Mouse (Mus musculus) kidney, embryonic 15.5 days (tissue): ENCODE measurements around the gene Aldh3a2. TPM values are rescaled to one million over a fixed set of nuclear protein-coding genes. Genes with fewer than 3 reads are reported as not detected.
A peak's percentile ranks its signal among the peaks of the same experiment; 100 is the strongest.
"Not testable (repeated sequence)": the region's sequence is repeated elsewhere in the genome, so short reads cannot be mapped to it uniquely, and the experiment has no call there.

Experiments
- ATAC-seq: fragments of 200-750 bp; cut with Nextera tagmentation; replicated peaks from 2 replicates; pipeline ENCODE4 v1.8.0; 2017; ENCODE audit warnings: moderate TSS enrichment; ENCODE audit not compliant: low FRiP score
- H3K27ac ChIP-seq: fragments of 300-500 bp; sonication (generic); 2 replicates; pipeline ENCODE4 v1.5.1; 2015; ENCODE audit warnings: mild to moderate bottlenecking, inconsistent platforms
- H3K27me3 ChIP-seq: fragments of 300-500 bp; sonication (generic); 2 replicates; pipeline ENCODE4 v1.6.1; 2015; ENCODE audit warnings: inconsistent platforms
- H3K36me3 ChIP-seq: fragments of 300-500 bp; sonication (generic); 2 replicates; pipeline ENCODE4 v1.6.1; 2015; ENCODE audit warnings: inconsistent platforms
- H3K4me1 ChIP-seq: fragments of 300-500 bp; sonication (generic); 2 replicates; pipeline ENCODE4 v1.6.1; 2015; ENCODE audit warnings: inconsistent platforms
- H3K4me2 ChIP-seq: fragments of 300-500 bp; sonication (generic); 2 replicates; pipeline ENCODE4 v1.6.1; 2015; ENCODE audit warnings: moderate library complexity, mild to moderate bottlenecking, inconsistent platforms
- H3K4me3 ChIP-seq: fragments of 300-500 bp; sonication (generic); replicated peaks from 2 replicates; pipeline ENCODE4 v1.5.1; 2015; ENCODE audit warnings: mild to moderate bottlenecking, inconsistent platforms
- H3K9ac ChIP-seq: fragments of 300-500 bp; sonication (generic); 2 replicates; pipeline ENCODE4 v1.6.1; 2015; ENCODE audit warnings: mild to moderate bottlenecking, inconsistent platforms
- H3K9me3 ChIP-seq: fragments of 300-500 bp; sonication (generic); replicated peaks from 2 replicates; pipeline ENCODE4 v1.6.1; 2016; ENCODE audit warnings: inconsistent platforms
- WGBS: fragments of 180-500 bp; shearing (Covaris S2); methylation state at CpG from one replicate; pipeline ENCODE4 v1.1.7; 2015; ENCODE audit warnings: mixed read lengths; 5-methylcytosine and 5-hydroxymethylcytosine counted together
- polyA plus RNA-seq: library from polyadenylated mRNA; unstranded; fragments of >200 nt; fragmentation: Nextera tagmentation; extraction: Ambion mirVana; gene quantifications from 2 replicates; pipeline ENCODE4 v1.2.1, GENCODE M21; 2015

The Aldh3a2 gene
- polyA plus RNA-seq: 32.2 and 34.7 TPM in 2 replicates

DNA sequence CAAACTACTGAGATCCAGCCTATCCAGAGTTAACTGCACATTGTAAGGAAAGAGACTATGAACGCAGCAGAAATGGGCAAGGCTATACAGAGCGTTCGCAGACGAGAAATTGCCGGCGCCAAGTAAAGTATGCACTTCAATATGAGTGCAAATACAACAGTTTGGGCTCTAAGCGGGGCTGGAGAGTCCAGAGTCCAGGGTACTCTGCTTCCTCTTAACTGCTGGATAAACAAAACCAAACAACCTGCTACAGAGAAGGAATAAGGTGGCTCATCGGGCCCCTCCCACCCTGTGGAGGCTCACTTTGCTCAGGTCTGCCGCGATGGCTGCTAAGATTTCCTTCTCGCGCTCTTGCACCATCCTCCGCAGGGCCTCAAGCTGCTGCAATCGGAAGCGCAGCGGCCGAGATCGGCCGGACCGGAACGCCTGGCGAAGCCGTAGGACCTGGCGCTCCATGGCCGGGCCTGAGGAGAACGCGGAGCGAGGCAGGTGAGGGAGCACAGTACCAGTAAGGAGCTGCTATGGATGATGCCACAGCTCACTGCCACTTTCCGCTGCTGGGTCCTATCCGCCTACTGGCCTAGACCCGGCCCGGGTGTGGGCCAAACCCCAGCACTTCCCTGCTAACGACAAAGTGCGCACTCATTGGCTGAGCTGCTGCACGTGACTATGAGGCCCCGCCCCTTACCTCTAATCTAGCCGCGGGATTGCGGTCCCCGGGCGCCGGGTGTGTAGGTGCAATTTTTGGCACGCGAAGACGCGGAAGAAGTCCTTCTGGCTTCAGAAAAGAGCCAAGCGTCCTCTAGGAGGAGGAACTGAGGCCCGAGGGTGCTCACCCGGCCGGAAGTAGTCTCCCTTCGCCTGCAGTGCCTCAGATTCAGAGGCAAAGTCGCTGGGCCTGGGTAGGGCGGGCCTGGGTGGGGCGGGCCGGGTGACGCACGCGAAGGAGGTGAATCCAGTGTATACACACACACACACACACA, at the start of gene Aldh3a2:
Gene Aldh3a2, minus strand, starts transcription at position 914 of the 983 bp plus-strand sequence.
- peaks cover 30% of the 10 kb centered on the region for H3K36me3 ChIP-seq
- peak within 1 kb of the TSS; percentile 77 for H3K4me3 ChIP-seq
- peak within 1 kb of the TSS; percentile 96 for H3K27ac ChIP-seq
- H3K27me3 ChIP-seq: peaks cover 5% of the 10 kb centered on the region; the same call in 1 of the 2 replicates
- H3K9me3 ChIP-seq: no peaks in the 10 kb centered on the region
- under 1% methylated on average over 58 of the region's 58 CpGs for WGBS
- H3K9ac ChIP-seq: peak within 1 kb of the TSS; percentile 83
- peaks cover 6% of the 10 kb centered on the region; the same call in 1 of the 2 replicates for H3K4me1 ChIP-seq
- peak; percentile 100 for ATAC-seq
- peak within 1 kb of the TSS; percentile 67 for H3K4me2 ChIP-seq

DNA sequence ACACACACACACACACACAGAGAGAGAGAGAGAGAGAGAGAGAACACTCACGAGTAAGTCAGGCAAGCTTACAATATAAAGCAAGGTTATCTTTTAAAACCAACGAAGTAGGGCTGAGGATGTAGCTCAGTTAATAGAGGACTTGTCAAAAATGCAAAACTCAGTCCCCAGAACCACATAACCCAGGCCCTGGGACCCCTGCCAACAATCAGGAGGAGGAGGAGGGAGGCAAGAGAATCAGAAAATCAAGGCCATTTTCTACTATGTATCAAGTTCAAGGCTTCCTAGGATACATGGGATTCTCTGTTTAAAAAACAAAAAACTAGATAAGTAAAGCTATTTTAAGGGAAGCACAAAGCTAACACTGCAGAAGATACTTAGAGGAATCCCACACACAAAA, 49.6 kb upstream of the Aldh3a2 start:
- H3K36me3 ChIP-seq: no peaks in the 10 kb centered on the region
- WGBS: 61% methylated on average over 2 of the region's 2 CpGs
- no peaks in the 10 kb centered on the region for H3K9me3 ChIP-seq
- H3K4me3 ChIP-seq: no peak overlapping the region
- H3K27ac ChIP-seq: no peak overlapping the region
- H3K4me2 ChIP-seq: no peak overlapping the region
- ATAC-seq: no peak
- 0 out of 2 replicates have a peak, but pooled peaks cover 6% of the 10 kb centered on the region for H3K4me1 ChIP-seq
- H3K9ac ChIP-seq: no peak overlapping the region
- H3K27me3 ChIP-seq: no peaks in the 10 kb centered on the region

DNA sequence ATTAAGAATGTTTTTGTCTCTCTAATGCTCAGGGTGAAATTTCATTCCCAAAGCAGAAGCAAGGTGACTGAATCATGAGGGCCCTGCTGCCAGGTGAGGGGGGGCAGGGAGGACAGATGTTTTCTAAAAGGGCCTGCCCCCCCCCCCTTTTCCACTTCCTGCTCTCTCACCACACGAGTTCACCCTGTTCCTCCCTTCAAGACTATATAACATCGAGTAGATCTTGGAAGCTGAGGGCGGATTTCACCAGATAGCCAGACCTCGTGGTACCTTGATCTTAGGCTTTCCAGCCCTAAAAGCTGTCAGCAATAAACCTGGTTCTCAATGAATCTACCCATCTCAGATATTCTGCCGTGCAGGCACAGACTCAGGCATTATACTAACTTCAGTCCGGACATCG, 43.1 kb upstream of the Aldh3a2 start:
- H3K4me1 ChIP-seq: no peaks in the 10 kb centered on the region
- no peak for ATAC-seq
- 54% methylated on average over 7 of the region's 7 CpGs for WGBS
- no peaks in the 10 kb centered on the region for H3K9me3 ChIP-seq
- H3K9ac ChIP-seq: no peak overlapping the region
- H3K4me2 ChIP-seq: no peak overlapping the region
- no peaks in the 10 kb centered on the region for H3K36me3 ChIP-seq
- H3K27me3 ChIP-seq: no peaks in the 10 kb centered on the region
- no peak overlapping the region for H3K4me3 ChIP-seq
- no peak overlapping the region for H3K27ac ChIP-seq

DNA sequence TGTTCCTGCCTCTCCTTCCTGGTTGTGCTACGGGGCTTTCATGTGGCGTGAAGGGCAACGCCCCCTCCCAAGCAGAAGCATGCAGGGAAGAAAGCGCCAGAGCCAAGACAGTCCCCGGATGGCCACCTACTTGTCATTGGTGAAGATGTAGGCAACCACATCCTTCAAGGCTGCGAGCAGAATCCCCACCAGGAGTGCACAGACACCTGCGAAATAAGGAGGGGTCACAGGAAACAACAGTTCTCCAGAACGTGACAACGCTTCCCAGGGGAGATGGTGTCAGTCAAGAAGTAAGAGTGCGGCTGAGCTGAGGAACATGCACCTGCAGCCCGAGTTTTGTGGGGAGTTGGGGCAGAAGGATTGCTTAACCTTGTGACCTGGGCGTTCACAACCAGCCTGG, 42.6 kb upstream of the Aldh3a2 start:
- Histone ChIP-seq H3K4me3 (no peak overlapping the region), H3K27me3 (no peaks in the 10 kb centered on the region), H3K36me3 (no peaks in the 10 kb centered on the region), H3K4me2 (no peak overlapping the region), H3K9me3 (no peaks in the 10 kb centered on the region), H3K4me1 (no peaks in the 10 kb centered on the region), H3K27ac (no peak overlapping the region), H3K9ac (no peak overlapping the region)
- no peak for ATAC-seq
- WGBS: 58% methylated on average over 12 of the region's 12 CpGs

DNA sequence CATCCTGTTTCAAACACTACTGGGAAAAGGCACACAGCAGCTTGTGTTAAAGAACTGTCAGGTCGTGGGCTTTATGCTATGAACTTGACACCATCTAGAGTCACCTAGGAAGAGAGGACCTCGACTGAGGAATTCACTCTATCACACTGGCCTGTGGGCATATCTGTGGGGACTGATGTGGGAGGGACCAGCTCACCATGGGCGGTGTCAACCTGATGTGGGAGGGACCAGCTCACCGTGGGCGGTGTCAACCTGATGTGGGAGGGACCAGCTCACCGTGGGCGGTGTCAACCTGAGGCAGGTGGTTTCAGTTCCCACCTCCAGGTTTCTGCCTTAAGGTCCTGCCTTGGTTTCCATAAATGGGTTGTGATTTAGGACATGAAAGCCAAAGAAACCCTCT, 40.5 kb upstream of the Aldh3a2 start:
- Histone ChIP-seq H3K27ac (no peak overlapping the region), H3K4me1 (no peaks in the 10 kb centered on the region), H3K9ac (no peak overlapping the region), H3K4me3 (no peak overlapping the region), H3K27me3 (no peaks in the 10 kb centered on the region), H3K9me3 (no peaks in the 10 kb centered on the region), H3K4me2 (no peak overlapping the region), H3K36me3 (no peaks in the 10 kb centered on the region)
- 38% methylated on average over 7 of the region's 7 CpGs for WGBS
- ATAC-seq: no peak

DNA sequence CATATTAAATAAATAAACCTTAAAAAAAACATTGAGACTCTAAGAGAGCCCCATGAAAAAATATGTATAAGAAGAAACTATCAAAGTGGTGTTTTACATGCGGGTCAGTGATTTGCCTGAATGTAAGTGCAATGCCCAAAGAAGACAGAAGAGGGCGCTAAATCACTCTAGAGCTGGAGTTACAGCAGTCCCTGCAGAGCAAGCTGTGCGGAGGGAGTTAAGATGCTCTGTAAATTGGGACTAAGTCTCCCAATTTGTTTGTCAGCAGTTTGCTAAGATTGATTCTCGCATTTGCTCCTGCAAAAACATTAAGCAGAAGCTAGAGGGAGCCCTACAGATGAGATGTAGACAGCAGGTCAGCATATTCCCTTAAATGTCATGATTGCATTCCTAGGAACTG, 38.1 kb upstream of the Aldh3a2 start:
- Histone ChIP-seq H3K27me3 (no peaks in the 10 kb centered on the region), H3K27ac (no peak overlapping the region), H3K4me3 (no peak overlapping the region), H3K9ac (no peak overlapping the region), H3K36me3 (no peaks in the 10 kb centered on the region), H3K4me2 (no peak overlapping the region), H3K4me1 (peaks cover 7% of the 10 kb centered on the region; the same call in 1 of the 2 replicates), H3K9me3 (no peaks in the 10 kb centered on the region)
- no peak for ATAC-seq
- whole genome bisulfite sequencing: 83% methylated on average over 4 of the region's 4 CpGs

DNA sequence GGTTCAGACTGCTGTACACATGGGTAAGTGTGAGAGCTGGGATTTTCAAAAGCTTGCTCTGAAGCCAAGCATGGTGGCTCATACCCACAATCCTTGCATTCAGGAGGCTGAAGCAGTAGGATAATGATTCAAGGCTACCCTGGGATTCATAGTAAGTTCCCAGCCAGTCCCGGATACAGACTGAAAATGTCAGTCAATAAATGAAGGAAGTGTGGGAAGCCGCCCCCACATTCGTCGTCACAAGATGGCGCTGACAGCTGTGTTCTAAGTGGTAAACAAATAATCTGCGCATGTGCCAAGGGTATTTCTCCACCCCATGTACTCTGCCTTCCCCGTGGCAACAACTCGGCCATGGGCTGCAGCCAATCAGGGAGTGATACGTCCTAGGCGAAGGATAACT, 37.3 kb upstream of the Aldh3a2 start:
- 90% methylated on average over 6 of the region's 10 CpGs for WGBS
- not testable (repeated sequence) for H3K9ac ChIP-seq, H3K9me3 ChIP-seq, H3K4me3 ChIP-seq, H3K27ac ChIP-seq, ATAC-seq, H3K36me3 ChIP-seq, H3K4me2 ChIP-seq, H3K27me3 ChIP-seq
- H3K4me1 ChIP-seq: peaks cover 13% of the 10 kb centered on the region; the same call in 1 of the 2 replicates

DNA sequence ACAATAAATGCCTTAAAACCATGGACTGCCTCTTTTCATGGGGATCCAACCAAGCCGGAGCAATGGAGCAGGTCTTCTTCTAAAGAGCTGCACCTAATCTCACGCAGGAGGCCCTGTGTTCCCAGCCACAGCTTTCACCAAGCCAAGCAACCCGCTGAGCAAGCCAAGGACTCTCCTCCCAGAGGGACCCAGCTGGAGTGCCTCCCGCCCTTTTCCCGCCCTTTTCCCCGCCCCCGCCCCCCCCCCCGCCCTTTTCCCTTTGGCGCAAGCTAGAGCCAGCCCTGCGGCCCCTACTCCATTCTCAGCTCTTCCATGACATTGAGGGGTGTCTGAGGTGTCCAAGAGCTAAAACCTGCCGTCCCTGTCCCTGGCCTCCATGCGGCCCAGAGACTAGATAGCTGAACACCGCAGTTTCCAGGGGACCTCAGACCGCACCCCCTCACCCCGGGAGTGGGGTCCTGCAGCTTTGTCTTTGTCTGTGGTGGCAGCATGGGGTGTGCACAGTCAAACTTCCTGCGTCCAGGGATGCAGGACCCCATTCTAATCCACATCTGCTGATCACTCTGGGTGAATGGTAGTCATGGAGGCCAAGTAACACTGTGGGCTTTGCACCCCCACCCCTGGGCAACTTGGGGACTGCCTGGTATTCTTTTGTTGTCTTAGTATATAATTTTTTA, 33.6 kb upstream of the Aldh3a2 start:
- ATAC-seq: no peak
- peaks cover 13% of the 10 kb centered on the region; the same call in 1 of the 2 replicates for H3K4me1 ChIP-seq
- H3K9ac ChIP-seq: no peak overlapping the region
- no peak overlapping the region for H3K27ac ChIP-seq
- peak overlapping the region; percentile 47 for H3K4me2 ChIP-seq
- no peaks in the 10 kb centered on the region for H3K27me3 ChIP-seq
- H3K36me3 ChIP-seq: no peaks in the 10 kb centered on the region
- H3K9me3 ChIP-seq: no peaks in the 10 kb centered on the region
- peak overlapping the region; percentile 13 for H3K4me3 ChIP-seq
- WGBS: 21% methylated on average over 15 of the region's 16 CpGs

DNA sequence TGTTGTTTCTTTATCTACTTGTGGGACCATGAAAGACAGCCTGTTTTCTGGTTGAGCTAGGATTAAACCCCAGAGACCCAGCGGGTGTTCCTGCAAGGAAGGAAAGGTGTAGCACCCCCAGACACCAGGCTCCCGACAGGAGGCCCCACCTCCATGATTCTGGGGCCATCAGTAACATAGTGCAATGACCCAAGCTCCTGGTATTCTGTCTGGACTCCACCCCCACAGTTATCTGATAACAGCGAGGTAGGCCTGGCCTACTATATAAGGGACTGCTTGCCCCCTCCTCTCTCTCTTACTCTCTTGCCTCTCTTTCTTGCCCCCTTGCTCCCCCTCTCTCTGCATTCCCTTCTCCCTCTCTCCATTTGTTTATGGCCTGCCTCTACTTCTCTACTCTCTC, 32.9 kb upstream of the Aldh3a2 start:
- no peak overlapping the region for H3K27ac ChIP-seq
- ATAC-seq: no peak
- H3K36me3 ChIP-seq: no peaks in the 10 kb centered on the region
- peaks cover 13% of the 10 kb centered on the region; the same call in 1 of the 2 replicates for H3K4me1 ChIP-seq
- H3K9me3 ChIP-seq: no peaks in the 10 kb centered on the region
- H3K4me2 ChIP-seq: peak overlapping the region; percentile 47
- no peak overlapping the region for H3K4me3 ChIP-seq
- 53% methylated on average over 3 of the region's 3 CpGs for WGBS
- H3K9ac ChIP-seq: no peak overlapping the region
- H3K27me3 ChIP-seq: no peaks in the 10 kb centered on the region

DNA sequence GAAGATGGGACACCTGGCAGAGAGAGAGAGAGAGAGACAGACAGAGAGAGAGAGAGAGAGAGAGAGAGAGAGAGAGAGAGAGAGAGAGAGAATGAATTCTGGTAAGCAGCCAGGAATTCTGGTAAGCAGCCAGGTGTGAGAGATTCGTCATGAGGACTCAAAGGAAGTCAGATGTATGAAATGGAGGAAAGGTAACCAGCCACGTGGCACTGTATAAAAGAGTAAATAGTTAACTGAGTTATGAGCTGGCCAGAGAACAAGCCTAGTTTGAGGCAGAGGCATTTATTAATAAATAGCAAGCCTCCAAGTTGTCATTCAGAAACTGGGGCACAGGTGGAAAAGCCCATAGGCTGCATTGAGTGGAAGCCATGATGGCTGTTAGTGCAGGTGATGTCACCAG, 30.6 kb upstream of the Aldh3a2 start:
- Histone ChIP-seq H3K27me3 (no peaks in the 10 kb centered on the region), H3K4me1 (peaks cover 13% of the 10 kb centered on the region; the same call in 1 of the 2 replicates), H3K9me3 (no peaks in the 10 kb centered on the region), H3K4me3 (no peak overlapping the region), H3K36me3 (no peaks in the 10 kb centered on the region), H3K4me2 (no peak overlapping the region), H3K27ac (no peak overlapping the region), H3K9ac (no peak overlapping the region)
- WGBS: 57% methylated on average over 2 of the region's 2 CpGs
- ATAC-seq: no peak

DNA sequence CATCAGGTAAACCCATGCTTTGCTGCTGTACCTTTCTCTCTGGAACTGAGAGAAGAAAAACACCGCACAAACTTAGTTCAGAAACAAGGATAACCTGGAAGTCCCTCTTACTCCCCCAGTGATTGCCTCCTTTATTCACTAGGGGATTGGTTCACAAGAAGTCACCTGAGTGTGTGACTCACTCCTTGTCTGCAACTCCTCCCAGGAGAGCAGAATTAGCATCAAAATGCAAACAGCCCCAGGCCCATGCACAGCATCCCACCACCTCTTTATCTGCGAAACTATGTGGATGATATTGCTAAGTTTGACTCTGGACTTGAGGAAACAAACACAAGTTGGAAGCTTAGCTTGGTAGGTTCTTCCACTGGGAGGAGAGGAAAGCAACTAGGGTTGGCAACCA, 30.1 kb upstream of the Aldh3a2 start:
- no peaks in the 10 kb centered on the region for H3K27me3 ChIP-seq
- ATAC-seq: no peak
- no peaks in the 10 kb centered on the region for H3K36me3 ChIP-seq
- H3K4me2 ChIP-seq: no peak overlapping the region
- no peak overlapping the region for H3K27ac ChIP-seq
- 89% methylated on average over 2 of the region's 2 CpGs for WGBS
- peaks cover 13% of the 10 kb centered on the region; the same call in 1 of the 2 replicates for H3K4me1 ChIP-seq
- H3K4me3 ChIP-seq: no peak overlapping the region
- no peak overlapping the region for H3K9ac ChIP-seq
- H3K9me3 ChIP-seq: no peaks in the 10 kb centered on the region

DNA sequence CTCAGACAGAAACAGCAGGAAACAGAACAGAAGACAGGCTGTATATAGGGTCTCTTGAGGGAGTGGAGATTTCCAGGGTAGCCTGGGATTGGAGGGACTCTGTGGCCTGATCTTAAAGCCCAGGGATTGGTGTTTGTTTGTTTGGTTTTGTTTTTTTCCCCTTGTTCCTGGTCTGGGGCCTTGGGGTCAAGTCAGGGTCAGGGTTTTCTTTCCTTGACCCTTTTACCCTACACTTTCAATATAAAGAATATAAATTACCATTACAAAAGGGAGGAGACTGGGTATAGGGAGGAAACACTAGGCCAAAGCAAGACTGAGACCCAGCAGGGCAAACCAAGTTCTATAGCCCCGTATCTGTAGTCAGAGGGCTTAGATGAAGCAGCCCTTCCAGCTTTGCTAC, 29.3 kb upstream of the Aldh3a2 start:
- no peak overlapping the region for H3K9ac ChIP-seq

More for the DNA sequence above, 29.3 kb upstream of the Aldh3a2 start:
- 83% methylated on average over 1 of the region's 1 CpGs for WGBS
- ATAC-seq: no peak
- H3K9me3 ChIP-seq: no peaks in the 10 kb centered on the region
- no peak overlapping the region for H3K4me3 ChIP-seq
- H3K36me3 ChIP-seq: no peaks in the 10 kb centered on the region
- H3K27ac ChIP-seq: no peak overlapping the region
- H3K4me2 ChIP-seq: no peak overlapping the region
- peaks cover 13% of the 10 kb centered on the region; the same call in 1 of the 2 replicates for H3K4me1 ChIP-seq
- H3K27me3 ChIP-seq: no peaks in the 10 kb centered on the region
